Mouse (Mus musculus): Measurements from ENCODE around the gene Ice1.

DNA sequence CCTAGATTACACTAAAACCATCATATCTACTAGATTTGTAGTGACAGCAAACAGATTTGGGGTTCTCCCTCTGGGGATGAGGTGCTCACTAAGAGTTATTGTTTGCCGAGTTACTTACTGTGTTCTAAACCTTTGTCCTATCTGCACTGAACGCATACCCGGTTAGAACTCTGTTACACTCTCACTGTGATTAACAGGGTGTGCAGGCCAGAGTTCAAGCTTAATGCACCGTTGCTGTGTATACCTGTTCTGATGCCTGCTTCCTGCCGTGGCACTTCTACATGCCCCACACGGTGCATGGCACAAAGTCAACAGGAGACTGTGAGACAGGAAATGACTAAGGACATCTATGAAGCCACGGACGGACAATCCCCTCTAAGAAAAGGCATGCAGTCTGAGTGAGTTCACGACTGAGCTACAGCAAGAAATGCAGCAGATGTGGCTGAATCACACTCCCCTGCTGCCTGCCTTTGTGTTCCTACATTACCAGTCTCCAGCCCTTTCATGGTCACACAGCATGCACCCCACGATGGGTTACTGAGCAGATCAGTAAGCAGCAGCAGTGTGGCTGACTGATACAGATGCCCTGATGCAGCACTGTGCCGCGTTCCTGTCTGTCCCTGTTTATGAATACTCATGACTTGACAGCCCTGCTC, 37.3 kb downstream of the Ice1 start:
- no peak for TF ChIP-seq GATA1 (IDR thresholded peaks at IDR 0.05; ENCODE audit: low read depth, low read length)
- TF ChIP-seq CTCF (IDR thresholded peaks at IDR 0.05 in 2 of 3, conservative IDR thresholded peaks at IDR 0.05 in 1 of 3; ENCODE audit: control insufficient read depth in 1 of 3, insufficient read depth in 1 of 3, low read depth in 2 of 3, low read length in 3 of 3, poor library complexity in 1 of 3, severe bottlenecking in 1 of 3), result no peak
- TF ChIP-seq EP300 (IDR thresholded peaks at IDR 0.05; ENCODE audit: low read depth in 1 of 2, low read length in 2 of 2), result no peak
- TF ChIP-seq MAX (IDR thresholded peaks at IDR 0.05; ENCODE audit: low read length), result no peak
- no peak for TF ChIP-seq GABPA (IDR thresholded peaks at IDR 0.05; ENCODE audit: low read depth, low read length)
- no peak for TF ChIP-seq SIN3A (IDR thresholded peaks at IDR 0.05; ENCODE audit: low read length)
- no peak for TF ChIP-seq MEF2A (IDR thresholded peaks at IDR 0.05; ENCODE audit: extremely low read depth, insufficient replicate concordance, low read depth, low read length, poor library complexity, severe bottlenecking)
- TF ChIP-seq POLR2A (IDR thresholded peaks at IDR 0.05; ENCODE audit: control insufficient read depth in 1 of 2, insufficient read depth in 1 of 2, low read depth in 1 of 2, low read length in 2 of 2, poor library complexity in 1 of 2), result no peak
- TF ChIP-seq USF2 (IDR thresholded peaks at IDR 0.05; ENCODE audit: borderline replicate concordance in 1 of 2, insufficient read depth in 1 of 2, low read depth in 1 of 2, low read length in 2 of 2), result no peak
- TF ChIP-seq USF1 (IDR thresholded peaks at IDR 0.05; ENCODE audit: low read depth, low read length), result no peak
- TF ChIP-seq ZKSCAN1 (IDR thresholded peaks at IDR 0.05; ENCODE audit: low read depth, low read length), result no peak
- TF ChIP-seq TAL1 (IDR thresholded peaks at IDR 0.05; ENCODE audit: low read length), result no peak
- TF ChIP-seq MAFK (IDR thresholded peaks at IDR 0.05; ENCODE audit: borderline replicate concordance, low read depth, low read length), result no peak
- TF ChIP-seq JUND (IDR thresholded peaks at IDR 0.05; ENCODE audit: low read depth, low read length), result no peak

Measured in MEL (cell line).